Mouse (Mus musculus): ENCODE measurements around the gene Praf2. TPM values are rescaled to one million over a fixed set of nuclear protein-coding genes. Genes with fewer than 3 reads are reported as not detected.
"Not testable (repeated sequence)": the region's sequence is repeated elsewhere in the genome, so short reads cannot be mapped to it uniquely, and the experiment has no call there.

Praf2 gene
- total and polyA plus RNA-seq, 3 experiments: 6.1 to 15.8 (median 6.7) TPM

DNA sequence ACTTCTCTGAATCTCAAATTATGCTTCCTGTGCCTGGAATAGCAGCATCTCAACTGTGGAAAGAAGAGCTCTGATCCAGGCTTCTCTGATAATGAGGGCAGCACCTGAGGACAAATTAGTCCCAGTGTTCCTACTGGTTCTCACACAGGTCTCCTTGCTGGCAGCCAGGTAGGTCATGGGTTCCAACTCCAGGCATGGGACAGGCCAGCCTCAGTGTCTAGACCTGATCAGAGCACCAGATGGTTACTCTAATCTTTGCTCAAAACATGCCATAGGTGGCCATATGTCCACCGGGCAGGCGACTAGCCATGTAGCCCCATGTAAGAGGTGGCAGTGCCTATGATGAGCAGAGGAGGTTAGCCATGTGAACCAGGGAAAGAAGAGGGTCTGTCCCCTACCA is 39.9 kb upstream of the Praf2 start:
- H3K27ac ChIP-seq: no peak overlapping the region
- no peak overlapping the region for H3K4me3 ChIP-seq
- intact Hi-C loops (cut with DNase I): no loop called here
- TF ChIP-seq EP300 (IDR thresholded peaks at IDR 0.05; ENCODE audit: insufficient read depth, low read depth, low read length): no peak
- no peak for TF ChIP-seq CTCF (IDR thresholded peaks at IDR 0.05)
- TF ChIP-seq POLR2A (IDR thresholded peaks at IDR 0.05; ENCODE audit: insufficient read depth, low read depth, low read length): no peak
- DNase-seq: no peak
- no peaks in the 10 kb centered on the region for H3K27me3 ChIP-seq (ENCODE audit: control insufficient read depth, insufficient read depth, low read length)
- no peaks in the 10 kb centered on the region for H3K36me3 ChIP-seq (ENCODE audit: control insufficient read depth, insufficient read depth, low read length)
- H3K4me1 ChIP-seq (ENCODE audit: control insufficient read depth, insufficient read depth, low read length): no peaks in the 10 kb centered on the region; the same call in 1 of the 2 replicates
- 83% methylated on average over 2 of the region's 2 CpGs for WGBS
- H3K9ac ChIP-seq (ENCODE audit: low read depth, low read length): no peak overlapping the region
- H3K79me2 ChIP-seq (replicated peaks; ENCODE audit: control insufficient read depth, insufficient read depth, low read length): no peaks in the 10 kb centered on the region

DNA sequence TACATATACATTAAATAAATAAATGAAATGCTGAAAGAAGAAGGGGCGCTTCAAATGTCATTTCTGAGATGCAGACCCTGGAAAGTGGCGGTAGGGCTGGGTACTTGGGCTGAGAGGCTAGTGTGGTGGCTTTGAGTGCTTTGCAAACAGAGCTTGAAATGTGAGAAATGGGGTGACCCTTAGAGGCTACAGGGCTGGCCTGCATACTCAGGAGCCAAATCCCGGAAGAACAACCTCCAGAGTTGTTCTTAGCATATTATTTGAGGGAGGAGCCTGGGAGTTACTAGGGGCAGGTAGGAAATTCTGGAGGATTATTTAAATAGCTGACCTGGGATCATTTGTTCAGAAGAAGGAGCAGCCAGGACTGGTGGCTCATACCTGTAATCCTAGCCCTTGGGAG is 37.8 kb upstream of the Praf2 start:
- intact Hi-C loops (cut with DNase I): loop anchor here (5.0 kb wide), 1 partner anchor 218 kb away; no protein-coding TSS in a partner anchor
- 72% methylated on average over 3 of the region's 3 CpGs for WGBS
- no peak overlapping the region for H3K4me3 ChIP-seq
- H3K27ac ChIP-seq: no peak overlapping the region
- H3K79me2 ChIP-seq (replicated peaks; ENCODE audit: control insufficient read depth, insufficient read depth, low read length): no peaks in the 10 kb centered on the region
- TF ChIP-seq EP300 (IDR thresholded peaks at IDR 0.05; ENCODE audit: insufficient read depth, low read depth, low read length) (no peak), CTCF (IDR thresholded peaks at IDR 0.05) (no peak), POLR2A (IDR thresholded peaks at IDR 0.05; ENCODE audit: insufficient read depth, low read depth, low read length) (no peak)
- DNase-seq: no peak
- no peaks in the 10 kb centered on the region for H3K27me3 ChIP-seq (ENCODE audit: control insufficient read depth, insufficient read depth, low read length)
- no peak overlapping the region for H3K9ac ChIP-seq (ENCODE audit: low read depth, low read length)
- no peaks in the 10 kb centered on the region for H3K36me3 ChIP-seq (ENCODE audit: control insufficient read depth, insufficient read depth, low read length)
- H3K4me1 ChIP-seq (ENCODE audit: control insufficient read depth, insufficient read depth, low read length): no peaks in the 10 kb centered on the region; the same call in 1 of the 2 replicates

DNA sequence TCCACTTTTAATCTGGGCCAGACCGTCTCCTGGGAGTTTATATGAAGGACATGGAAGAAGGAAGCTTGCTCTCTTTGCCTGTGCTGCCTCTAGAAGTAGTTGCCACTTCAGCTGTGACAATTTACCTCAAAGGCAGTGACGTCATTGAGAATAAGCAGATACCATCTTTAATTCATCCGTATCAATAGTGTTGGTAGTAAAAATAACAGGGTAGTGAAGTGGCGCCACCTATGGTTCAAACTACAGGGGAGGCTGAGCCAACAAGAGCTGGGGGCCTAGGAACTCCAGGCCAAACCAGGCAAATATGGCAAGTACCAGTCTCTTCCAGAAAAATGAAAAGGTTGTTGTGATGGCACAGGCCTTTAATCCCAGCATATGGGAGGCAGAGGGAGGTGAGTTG is 35.4 kb upstream of the Praf2 start:
- H3K27ac ChIP-seq: no peak overlapping the region
- no peaks in the 10 kb centered on the region for H3K79me2 ChIP-seq (replicated peaks; ENCODE audit: control insufficient read depth, insufficient read depth, low read length)
- no peak overlapping the region for H3K9ac ChIP-seq (ENCODE audit: low read depth, low read length)
- no peak for DNase-seq
- no peaks in the 10 kb centered on the region for H3K27me3 ChIP-seq (ENCODE audit: control insufficient read depth, insufficient read depth, low read length)
- TF ChIP-seq EP300 (IDR thresholded peaks at IDR 0.05; ENCODE audit: insufficient read depth, low read depth, low read length): no peak
- TF ChIP-seq CTCF (IDR thresholded peaks at IDR 0.05): peak; percentile 72
- TF ChIP-seq POLR2A (IDR thresholded peaks at IDR 0.05; ENCODE audit: insufficient read depth, low read depth, low read length): no peak
- no peak overlapping the region for H3K4me3 ChIP-seq
- no peaks in the 10 kb centered on the region; the same call in 1 of the 2 replicates for H3K4me1 ChIP-seq (ENCODE audit: control insufficient read depth, insufficient read depth, low read length)
- intact Hi-C loops (cut with DNase I): loop anchor here (5.0 kb wide), 1 partner anchor 221 kb away; no protein-coding TSS in a partner anchor
- no peaks in the 10 kb centered on the region for H3K36me3 ChIP-seq (ENCODE audit: control insufficient read depth, insufficient read depth, low read length)
- 29% methylated on average over 4 of the region's 4 CpGs for WGBS

DNA sequence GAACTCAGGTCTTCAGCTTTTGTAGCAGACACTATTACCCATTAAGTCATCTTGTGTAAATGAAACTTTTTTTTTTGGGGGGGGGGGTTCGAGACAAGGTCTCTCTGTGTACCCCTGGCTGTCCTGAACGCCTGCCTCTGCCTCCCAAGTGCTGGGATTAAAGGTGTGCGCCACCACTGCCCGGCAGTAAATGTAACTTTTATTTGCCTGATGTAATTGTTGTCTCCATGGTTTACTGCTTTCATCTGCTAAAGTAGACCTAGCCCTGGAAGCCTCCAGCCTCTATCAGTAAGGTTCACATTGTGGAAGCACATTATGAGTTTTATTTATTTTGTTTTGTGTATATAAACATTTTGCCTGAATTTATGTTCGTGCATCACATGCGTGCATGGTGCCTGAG is 31.7 kb upstream of the Praf2 start:
- Histone ChIP-seq H3K79me2 (replicated peaks; ENCODE audit: control insufficient read depth, insufficient read depth, low read length) (no peaks in the 10 kb centered on the region; the same call in 1 of the 2 replicates), H3K9ac (ENCODE audit: low read depth, low read length) (peak overlapping the region; percentile 38; the same call in 1 of the 2 replicates), H3K27me3 (ENCODE audit: control insufficient read depth, insufficient read depth, low read length) (no peaks in the 10 kb centered on the region), H3K4me1 (ENCODE audit: control insufficient read depth, insufficient read depth, low read length) (peaks cover 2% of the 10 kb centered on the region; the same call in 1 of the 2 replicates), H3K4me3 (no peak overlapping the region), H3K36me3 (ENCODE audit: control insufficient read depth, insufficient read depth, low read length) (no peaks in the 10 kb centered on the region), H3K27ac (no peak overlapping the region)
- 37% methylated on average over 6 of the region's 6 CpGs for WGBS
- no peak for DNase-seq
- no peak for TF ChIP-seq POLR2A (IDR thresholded peaks at IDR 0.05; ENCODE audit: insufficient read depth, low read depth, low read length)
- no peak for TF ChIP-seq CTCF (IDR thresholded peaks at IDR 0.05)
- no peak for TF ChIP-seq EP300 (IDR thresholded peaks at IDR 0.05; ENCODE audit: insufficient read depth, low read depth, low read length)
- intact Hi-C loops (cut with DNase I): loop anchor here (2.0 to 5.0 kb wide), 3 partner anchors 48 to 274 kb away; partner anchors contain the start of genes Cacna1f and Ccdc22

DNA sequence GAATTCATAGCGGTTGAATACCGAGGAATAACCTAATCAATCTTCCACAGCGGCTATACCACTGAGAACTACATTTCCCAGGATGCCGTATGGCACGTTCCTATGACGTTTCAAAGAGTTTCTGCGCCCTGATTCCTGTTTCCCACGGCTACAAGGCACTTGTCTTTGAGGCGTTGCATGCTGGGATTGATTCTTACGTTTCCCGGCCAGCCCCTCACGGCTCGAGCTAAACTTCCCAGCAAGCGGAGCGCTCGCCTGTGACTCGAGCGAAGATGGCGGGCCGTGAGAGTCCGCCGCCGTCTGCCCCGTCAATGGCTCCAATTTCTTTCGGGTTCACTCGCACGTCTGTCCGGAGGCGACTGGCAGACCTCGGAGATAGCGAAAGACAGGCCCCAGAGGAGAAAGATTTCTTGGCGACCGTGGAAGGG is 31.3 kb upstream of the Praf2 start, which contains the start of gene Gpkow:
Gene Gpkow, plus strand, starts transcription at position 178 of the 428 bp plus-strand sequence.
- H3K36me3 ChIP-seq (ENCODE audit: control insufficient read depth, insufficient read depth, low read length): no peaks in the 10 kb centered on the region
- H3K9ac ChIP-seq (ENCODE audit: low read depth, low read length): peak within 1 kb of the TSS; percentile 83
- H3K79me2 ChIP-seq (replicated peaks; ENCODE audit: control insufficient read depth, insufficient read depth, low read length): no peaks in the 10 kb centered on the region; the same call in 1 of the 2 replicates
- intact Hi-C loops (cut with DNase I): loop anchor here (2.0 to 5.0 kb wide), 3 partner anchors 48 to 275 kb away; partner anchors contain the start of genes Cacna1f and Ccdc22
- TF ChIP-seq POLR2A (IDR thresholded peaks at IDR 0.05; ENCODE audit: insufficient read depth, low read depth, low read length) (peak; percentile 82), EP300 (IDR thresholded peaks at IDR 0.05; ENCODE audit: insufficient read depth, low read depth, low read length) (0 out of 2 replicates have a peak, but pooled peaks have one; percentile 22), CTCF (IDR thresholded peaks at IDR 0.05) (no peak)
- H3K27ac ChIP-seq: peak within 1 kb of the TSS; percentile 59
- H3K4me3 ChIP-seq: peak within 1 kb of the TSS; percentile 61
- H3K27me3 ChIP-seq (ENCODE audit: control insufficient read depth, insufficient read depth, low read length): no peaks in the 10 kb centered on the region
- peaks cover 2% of the 10 kb centered on the region; the same call in 1 of the 2 replicates for H3K4me1 ChIP-seq (ENCODE audit: control insufficient read depth, insufficient read depth, low read length)
- 11% methylated on average over 33 of the region's 33 CpGs for WGBS
- peak; percentile 83 to 88 for DNase-seq

DNA sequence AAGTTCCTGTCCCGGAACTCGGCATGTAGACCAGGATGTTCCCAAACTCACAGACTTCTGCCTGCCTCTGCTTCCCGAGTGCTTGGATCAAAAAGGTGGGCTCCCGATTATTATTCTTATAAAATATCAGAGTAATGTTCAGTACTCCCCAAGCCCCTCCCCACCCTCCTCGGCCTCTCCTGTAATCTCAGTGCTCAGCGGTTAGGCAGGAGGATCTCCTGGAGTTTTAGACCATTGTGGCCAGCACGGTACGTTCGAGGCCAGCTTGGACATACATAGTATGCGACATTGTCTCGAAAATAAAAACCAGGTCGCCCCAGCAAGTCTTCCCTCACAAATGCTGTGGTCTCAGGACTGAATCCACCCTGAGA is 14.5 kb upstream of the Praf2 start:
- peak overlapping the region; percentile 38; the same call in 1 of the 2 replicates for H3K27ac ChIP-seq
- peak overlapping the region; percentile 59; the same call in 1 of the 2 replicates for H3K9ac ChIP-seq (ENCODE audit: low read depth, low read length)
- not testable (repeated sequence) for H3K36me3 ChIP-seq (ENCODE audit: control insufficient read depth, insufficient read depth, low read length); H3K4me1 ChIP-seq (ENCODE audit: control insufficient read depth, insufficient read depth, low read length); H3K79me2 ChIP-seq (replicated peaks; ENCODE audit: control insufficient read depth, insufficient read depth, low read length); H3K27me3 ChIP-seq (ENCODE audit: control insufficient read depth, insufficient read depth, low read length); DNase-seq
- 20% methylated on average over 6 of the region's 12 CpGs for whole genome bisulfite sequencing
- intact Hi-C loops (cut with DNase I): loop anchor here (2.0 kb wide), 1 partner anchor 15 kb away; no protein-coding TSS in a partner anchor
- peak overlapping the region; percentile 41 for H3K4me3 ChIP-seq

Data from heart, adult 2 months (tissue).